Mouse (Mus musculus) heart, postnatal 0 days (tissue): ENCODE data around the gene Mtus2. TPM values are rescaled to one million over a fixed set of nuclear protein-coding genes. Genes with fewer than 3 reads are reported as not detected.

ENCODE experiments used
- ATAC-seq: fragments of 200-750 bp; cut with Nextera tagmentation; 2 replicates; pipeline ENCODE4 v1.8.0; 2017; ENCODE audit warnings: low read depth, moderate number of reproducible peaks, moderate library complexity; ENCODE audit not compliant: insufficient read depth
- DNase-seq: peaks from one replicate; pipeline ENCODE4 v3.0.0-alpha.2; 2016; ENCODE audit warnings: low spot score
- H3K27ac ChIP-seq: fragments of 300-500 bp; sonication (generic); 2 replicates; pipeline ENCODE4 v1.5.1; 2014; ENCODE audit warnings: low read depth, mild to moderate bottlenecking
- H3K27me3 ChIP-seq: fragments of 300-500 bp; sonication (generic); 2 replicates; pipeline ENCODE4 v1.6.1; 2014; ENCODE audit warnings: low read length, mixed read lengths; ENCODE audit not compliant: control insufficient read depth, insufficient read depth
- H3K36me3 ChIP-seq: fragments of 300-500 bp; sonication (generic); replicated peaks from 2 replicates; pipeline ENCODE4 v1.6.1; 2014; ENCODE audit warnings: low read length, mixed read lengths; ENCODE audit not compliant: control insufficient read depth, insufficient read depth
- H3K4me1 ChIP-seq: fragments of 300-500 bp; sonication (generic); 2 replicates; pipeline ENCODE4 v1.6.1; 2014; ENCODE audit warnings: antibody characterized with exemption; ENCODE audit not compliant: control insufficient read depth, insufficient read depth
- H3K4me2 ChIP-seq: fragments of 300-500 bp; sonication (generic); 2 replicates; pipeline ENCODE4 v1.6.1; 2014; ENCODE audit warnings: low read depth, mild to moderate bottlenecking, low read length, moderate library complexity
- H3K4me3 ChIP-seq: fragments of 300-500 bp; sonication (generic); 2 replicates; pipeline ENCODE4 v1.5.1; 2014; ENCODE audit warnings: low read depth, low read length
- H3K9ac ChIP-seq: fragments of 300-500 bp; sonication (generic); replicated peaks from 2 replicates; pipeline ENCODE4 v1.6.1; 2014; ENCODE audit warnings: low read depth, low read length, mixed read lengths
- H3K9me3 ChIP-seq: fragments of 300-500 bp; sonication (generic); replicated peaks from 2 replicates; pipeline ENCODE4 v1.6.1; 2016; ENCODE audit warnings: low read length; ENCODE audit not compliant: control insufficient read depth
- CTCF ChIP-seq: IDR thresholded peaks from 2 replicates; pipeline ENCODE4 v1.5.1; 2016; ENCODE audit warnings: antibody characterized with exemption, control low read depth, low read depth
- EP300 ChIP-seq: IDR thresholded peaks from 2 replicates; pipeline ENCODE4 v1.6.1; 2016; ENCODE audit warnings: antibody characterized with exemption, low read depth
- WGBS: fragments of 180-500 bp; shearing (Covaris S2); extraction: QIAGEN DNeasy Blood & Tissue Kit; methylation state at CpG from one replicate; pipeline ENCODE4 v1.1.7; 2014; 5-methylcytosine and 5-hydroxymethylcytosine counted together
- polyA plus RNA-seq: library from polyadenylated mRNA; unstranded; fragments of >200 nt; fragmentation: Nextera tagmentation; extraction: Ambion mirVana; gene quantifications from 2 replicates; pipeline ENCODE4 v1.2.1, GENCODE M21; 2015
- total RNA-seq: library from RNA; depleted of rRNA; stranded (reverse); fragments of >200 nt; gene quantifications from 2 replicates; pipeline ENCODE4 v1.2.3, GENCODE M21; 2014; ENCODE audit warnings: low replicate concordance

Gene Mtus2
- total and polyA plus RNA-seq, 2 experiments from 2014 or later = 59.9 to 165 TPM

DNA sequence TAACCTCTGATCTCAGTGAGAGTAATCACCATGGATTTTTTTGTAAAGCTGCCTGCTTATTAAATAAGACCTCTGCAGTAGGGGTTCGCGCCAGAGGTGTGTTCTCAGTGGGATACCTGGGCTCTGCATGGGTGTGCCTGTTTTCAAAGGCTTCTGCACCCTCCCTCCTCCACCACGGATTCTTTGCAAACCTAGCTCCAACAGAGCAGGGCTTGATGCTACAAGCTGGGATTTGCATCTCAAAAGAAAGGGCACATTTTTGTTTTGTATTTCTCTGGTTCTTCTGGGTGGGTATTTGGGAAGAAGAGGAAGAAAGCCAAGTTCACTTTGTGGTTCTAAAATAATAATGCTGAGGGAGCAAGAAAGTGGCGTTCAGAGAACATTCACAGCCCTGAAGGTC, 48.1 kb downstream of the Mtus2 start:
- H3K27me3 ChIP-seq = no peaks in the 10 kb centered on the region
- TF ChIP-seq CTCF (no peak), EP300 (no peak)
- H3K9ac ChIP-seq = no peak overlapping the region
- H3K9me3 ChIP-seq = no peaks in the 10 kb centered on the region
- no peaks in the 10 kb centered on the region for H3K36me3 ChIP-seq
- no peak overlapping the region for H3K4me3 ChIP-seq
- no peaks in the 10 kb centered on the region for H3K4me1 ChIP-seq
- H3K27ac ChIP-seq = no peak overlapping the region
- WGBS = 42% methylated on average over 4 of the region's 4 CpGs
- ATAC-seq (no peak), DNase-seq (no peak)
- no peak overlapping the region for H3K4me2 ChIP-seq

DNA sequence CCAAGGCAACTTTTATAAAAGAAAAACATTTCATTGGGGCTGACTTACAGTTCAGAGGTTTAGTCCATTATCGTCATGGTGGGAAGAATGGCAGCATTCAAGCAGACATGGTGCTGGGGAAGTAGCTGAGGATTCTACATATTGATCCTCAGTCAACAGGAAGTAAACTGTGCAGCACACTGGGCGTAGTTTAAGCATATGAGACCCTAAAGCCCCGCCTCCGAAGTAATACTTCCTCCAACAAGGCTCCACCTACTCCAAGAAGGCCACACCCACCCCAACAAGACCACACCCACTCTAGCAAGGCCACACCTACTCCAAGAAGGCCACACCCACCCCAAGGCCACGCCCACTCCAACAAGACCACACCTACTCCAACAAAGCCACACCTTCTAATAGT, 55.0 kb downstream of the Mtus2 start:
- no peak overlapping the region for H3K27ac ChIP-seq
- WGBS = 80% methylated on average over 5 of the region's 5 CpGs
- no peak overlapping the region for H3K4me3 ChIP-seq
- H3K4me2 ChIP-seq = no peak overlapping the region
- H3K9ac ChIP-seq = no peak overlapping the region
- H3K4me1 ChIP-seq = no peaks in the 10 kb centered on the region
- ATAC-seq (no peak), DNase-seq (no peak)
- H3K36me3 ChIP-seq = no peaks in the 10 kb centered on the region
- TF ChIP-seq CTCF (no peak), EP300 (no peak)
- H3K9me3 ChIP-seq = no peaks in the 10 kb centered on the region
- H3K27me3 ChIP-seq = no peaks in the 10 kb centered on the region

GRCm38 (mm10) chr5:148014133-148014854, 57.2 kb downstream of the Mtus2 start:
- Histone ChIP-seq H3K36me3 (no peaks in the 10 kb centered on the region), H3K27ac (no peak overlapping the region), H3K4me3 (no peak overlapping the region), H3K9me3 (peaks cover 3% of the 10 kb centered on the region; the same call in 1 of the 2 replicates), H3K9ac (no peak overlapping the region), H3K27me3 (no peaks in the 10 kb centered on the region), H3K4me2 (no peak overlapping the region), H3K4me1 (no peaks in the 10 kb centered on the region)
- 70% methylated on average over 6 of the region's 6 CpGs for WGBS
- ATAC-seq (no peak), DNase-seq (no peak)
- TF ChIP-seq EP300 = no peak
- no peak for TF ChIP-seq CTCF

DNA sequence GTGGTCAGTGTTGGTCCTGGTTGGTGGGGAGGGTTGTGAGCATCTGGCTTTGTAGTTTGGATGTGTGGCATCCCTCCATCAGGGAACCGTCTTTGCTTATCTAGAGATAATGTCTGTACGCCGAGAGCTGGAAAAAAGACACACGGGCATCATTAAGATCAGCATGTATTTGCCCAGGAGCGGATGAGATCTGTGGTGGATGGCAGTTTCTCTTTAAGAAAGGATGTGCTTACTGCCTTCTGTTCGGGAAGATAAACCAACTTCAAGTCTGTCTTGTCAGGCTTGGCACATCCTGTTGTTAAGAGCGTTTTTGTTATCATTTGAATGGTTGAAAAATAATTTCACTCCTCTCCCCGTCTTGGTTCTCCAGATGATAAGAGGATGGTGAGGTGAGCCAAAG, 58.3 kb downstream of the Mtus2 start:
- Histone ChIP-seq H3K4me3 (no peak overlapping the region), H3K27me3 (no peaks in the 10 kb centered on the region), H3K4me1 (no peaks in the 10 kb centered on the region), H3K9me3 (peaks cover 3% of the 10 kb centered on the region; the same call in 1 of the 2 replicates), H3K27ac (no peak overlapping the region), H3K4me2 (no peak overlapping the region), H3K36me3 (no peaks in the 10 kb centered on the region), H3K9ac (no peak overlapping the region)
- 43% methylated on average over 8 of the region's 8 CpGs for WGBS
- ATAC-seq (no peak), DNase-seq (no peak)
- no peak for TF ChIP-seq CTCF
- no peak for TF ChIP-seq EP300

- 91% methylated on average over 11 of the region's 11 CpGs for WGBS
- Histone ChIP-seq H3K4me3 (no peak overlapping the region), H3K9me3 (peaks cover 3% of the 10 kb centered on the region; the same call in 1 of the 2 replicates), H3K27me3 (no peaks in the 10 kb centered on the region), H3K36me3 (no peaks in the 10 kb centered on the region), H3K4me1 (no peaks in the 10 kb centered on the region), H3K27ac (no peak overlapping the region), H3K4me2 (no peak overlapping the region), H3K9ac (no peak overlapping the region)
- TF ChIP-seq CTCF = no peak
- TF ChIP-seq EP300 = no peak
- no peak for DNase-seq
- ATAC-seq = no peak
These were observed 60.3 kb downstream of the Mtus2 start for GRCm38 (mm10) chr5:148017371-148017770.

- no peak for DNase-seq
- no peak for TF ChIP-seq EP300
- no peak for TF ChIP-seq CTCF
- H3K9ac ChIP-seq = no peak overlapping the region
- no peaks in the 10 kb centered on the region for H3K27me3 ChIP-seq
- H3K9me3 ChIP-seq = peaks cover under 1% of the 10 kb centered on the region; the same call in 1 of the 2 replicates
- H3K4me2 ChIP-seq = no peak overlapping the region
- no peaks in the 10 kb centered on the region for H3K36me3 ChIP-seq
- H3K4me3 ChIP-seq = no peak overlapping the region
- H3K4me1 ChIP-seq = peaks cover 4% of the 10 kb centered on the region; the same call in 1 of the 2 replicates
- H3K27ac ChIP-seq = no peak overlapping the region
- ATAC-seq = no peak
- WGBS = 87% methylated on average over 4 of the region's 4 CpGs
These were observed 65.7 kb downstream of the Mtus2 start for GRCm38 (mm10) chr5:148022784-148023183.
